ENCODE assay signal across 16 mouse cellular contexts in genomic region chr17:72907211-72907610, GRCm38 (mm10).
"Had no signal": no experiment of that assay in that cellular context is flagged by ENCODE, and none has a peak within 500 bp of the region (broad histone marks: within the 10 kb centered on the region; RNA-seq: fewer than 3 reads in every experiment).

No protein-coding gene starts in this region.

- H3K27ac ChIP-seq: liver, embryonic 12.5 days; liver, embryonic 14.5 days; macrophage; midbrain, embryonic 13.5 days; midbrain, embryonic 15.5 days; neural tube, embryonic 13.5 days; stomach, embryonic 15.5 days; stomach, postnatal 0 days had no signal

- H3K9ac ChIP-seq: liver, embryonic 12.5 days; liver, embryonic 14.5 days; lung, embryonic 14.5 days; midbrain, embryonic 13.5 days; midbrain, embryonic 15.5 days; neural tube, embryonic 13.5 days; stomach, embryonic 15.5 days had no signal

- H3K9me3 ChIP-seq: liver, embryonic 12.5 days; megakaryocyte, embryonic 14.5 days; midbrain, embryonic 13.5 days; midbrain, embryonic 15.5 days; neural tube, embryonic 13.5 days; stomach, embryonic 15.5 days had no signal

- H3K36me3 ChIP-seq: liver, embryonic 12.5 days; midbrain, embryonic 13.5 days; midbrain, embryonic 15.5 days; neural tube, embryonic 13.5 days; stomach, embryonic 15.5 days had no signal

- H3K4me1 ChIP-seq: liver, embryonic 12.5 days; megakaryocyte, embryonic 14.5 days; midbrain, embryonic 13.5 days; midbrain, embryonic 15.5 days; neural tube, embryonic 13.5 days had no signal

- H3K4me2 ChIP-seq: liver, embryonic 12.5 days; lung, embryonic 14.5 days; midbrain, embryonic 11.5 days; midbrain, embryonic 13.5 days; midbrain, embryonic 15.5 days; neural tube, embryonic 13.5 days; stomach, embryonic 15.5 days had no signal

- DNase-seq: lung, embryonic 14.5 days; lung, postnatal 10 days; lung, postnatal 36 days; right cerebral cortex, postnatal 14 days; thymus, adult 2 months; thymus, postnatal 25 days had no signal

- H3K27me3 ChIP-seq: midbrain, embryonic 13.5 days; midbrain, embryonic 15.5 days; neural tube, embryonic 13.5 days; stomach, embryonic 15.5 days had no signal

- H3K4me3 ChIP-seq: liver, embryonic 12.5 days; megakaryocyte, embryonic 14.5 days; midbrain, embryonic 13.5 days; midbrain, embryonic 15.5 days; neural tube, embryonic 13.5 days; stomach, embryonic 15.5 days had no signal

- ATAC-seq: liver, embryonic 12.5 days; midbrain, embryonic 13.5 days; midbrain, embryonic 15.5 days had no signal
